Comparison of ENCODE assay signal across 8 mouse cellular contexts in genomic region chr8:110997547-110998531, GRCm38 (mm10). TPM values are rescaled to one million over a fixed set of nuclear protein-coding genes. Genes with fewer than 3 reads are reported as not detected.
DNase-seq lines count a peak whose midpoint lies in the region; ATAC-seq lines count a peak whose summit lies in the region.

Gene Ddx19a (minus strand): TSS chr8:110997800.

- ATAC-seq in intestine, embryonic 14.5 days (replicated peaks; ENCODE audit: low FRiP score, low TSS enrichment, low read depth) = peak; percentile 94

- H3K9me3 ChIP-seq in intestine, embryonic 14.5 days (ENCODE audit: control insufficient read depth, low read length) = no peaks in the 10 kb centered on the region

- peak within 1 kb of the TSS; percentile 78 for H3K9ac ChIP-seq in intestine, embryonic 14.5 days (ENCODE audit: low read length)

- H3K36me3 ChIP-seq in intestine, embryonic 14.5 days (ENCODE audit: control insufficient read depth, insufficient read depth, low read length) = peaks cover 5% of the 10 kb centered on the region

- H3K4me2 ChIP-seq in intestine, embryonic 14.5 days (ENCODE audit: low read length) = peak within 1 kb of the TSS; percentile 91

- intact Hi-C loops in left cerebral cortex, postnatal 14 days (cut with DNase I) = no loop called here

- peak within 1 kb of the TSS; percentile 98 for H3K4me3 ChIP-seq in intestine, embryonic 14.5 days (ENCODE audit: low read depth, low read length)

- peak; percentile 90 to 96 for DNase-seq in adrenal gland, adult (ENCODE audit: inconsistent age in 2 of 2, low spot score in 1 of 2)
- peak; percentile 93 for DNase-seq in embryo, embryonic 10.5 days (ENCODE audit: low spot score)
- DNase-seq in gastrocnemius, postnatal 25 days = peak; percentile 83
- peak; percentile 90 for DNase-seq in intestine, embryonic 14.5 days (ENCODE audit: low spot score)
- DNase-seq in left cerebral cortex, postnatal 14 days (ENCODE audit: low spot score in 2 of 2) = peak; percentile 88 to 90
- peak; percentile 88 for DNase-seq in mesoderm, embryonic 11.5 days (ENCODE audit: low read depth, low spot score)
- DNase-seq in right cerebral cortex, postnatal 36 days (ENCODE audit: low spot score in 2 of 2) = peak; percentile 83 to 89
- DNase-seq in yolk sac, embryonic 10.5 days (ENCODE audit: low spot score) = peak; percentile 85

- H3K27ac ChIP-seq in intestine, embryonic 14.5 days (ENCODE audit: low read depth) = peak within 1 kb of the TSS; percentile 80

- 0 out of 2 replicates have a peak, but pooled peaks cover 7% of the 10 kb centered on the region for H3K4me1 ChIP-seq in intestine, embryonic 14.5 days (replicated peaks; ENCODE audit: control insufficient read depth, insufficient read depth, low read length)

- no peaks in the 10 kb centered on the region for H3K27me3 ChIP-seq in intestine, embryonic 14.5 days (replicated peaks; ENCODE audit: control insufficient read depth, insufficient read depth, low read length)

- WGBS in intestine, embryonic 14.5 days = 3% methylated on average over 58 of the region's 58 CpGs

RNA-seq across cellular contexts. Expression of gene Ddx19a, which starts in this region (rescaled TPM):
- 10 to 100 TPM; 24.2 to 27.0 TPM for total RNA-seq in gastrocnemius, postnatal 25 days (2021)
- 19.8 and 20.4 TPM in 2 replicates for polyA plus RNA-seq in intestine, embryonic 14.5 days (2014; fragmentation: Nextera tagmentation; extraction: Ambion mirVana)
- total RNA-seq in left cerebral cortex, postnatal 14 days (2021) = 10 to 100 TPM; 31.7 to 32.6 TPM

Comparison
In these comparisons a context has a peak if more than half of its experiments do, and no peak if none do; other contexts are left out.
1. Peak in every context shown above with its lines: DNase-seq, ATAC-seq, H3K4me3 ChIP-seq and H3K27ac ChIP-seq.